Mouse (Mus musculus) limb, embryonic 14.5 days (tissue): ENCODE measurements around the gene Cep72. TPM values are rescaled to one million over a fixed set of nuclear protein-coding genes. Genes with fewer than 3 reads are reported as not detected.
"Not testable (repeated sequence)": the region's sequence is repeated elsewhere in the genome, so short reads cannot be mapped to it uniquely, and the experiment has no call there.

Experiments
- ATAC-seq: fragments of 200-750 bp; cut with Nextera tagmentation; 2 replicates; pipeline ENCODE4 v1.8.0; 2017; ENCODE audit warnings: low read depth, moderate number of reproducible peaks, moderate TSS enrichment; ENCODE audit not compliant: low FRiP score
- DNase-seq: peaks from one replicate; pipeline ENCODE4 v3.0.0-alpha.2; 2015; ENCODE audit warnings: low spot score
- H3K27ac ChIP-seq: fragments of 300-500 bp; sonication (generic); replicated peaks from 2 replicates; pipeline ENCODE4 v1.5.1; 2014; ENCODE audit warnings: low read depth, mild to moderate bottlenecking, low read length, moderate library complexity, mixed read lengths
- H3K27me3 ChIP-seq: fragments of 300-500 bp; sonication (generic); 2 replicates; pipeline ENCODE4 v1.6.1; 2014; ENCODE audit warnings: low read length, mixed read lengths; ENCODE audit not compliant: control insufficient read depth, insufficient read depth
- H3K36me3 ChIP-seq: fragments of 300-500 bp; sonication (generic); 2 replicates; pipeline ENCODE4 v1.6.1; 2014; ENCODE audit warnings: mild to moderate bottlenecking, low read length, moderate library complexity, mixed read lengths; ENCODE audit not compliant: control insufficient read depth, insufficient read depth
- H3K4me1 ChIP-seq: fragments of 300-500 bp; sonication (generic); 2 replicates; pipeline ENCODE4 v1.6.1; 2014; ENCODE audit warnings: antibody characterized with exemption, low read length, mixed read lengths; ENCODE audit not compliant: control insufficient read depth, insufficient read depth
- H3K4me2 ChIP-seq: fragments of 300-500 bp; sonication (generic); replicated peaks from 2 replicates; pipeline ENCODE4 v1.6.1; 2014; ENCODE audit warnings: low read depth, mild to moderate bottlenecking, low read length, moderate library complexity; ENCODE audit not compliant: severe bottlenecking
- H3K4me3 ChIP-seq: fragments of 300-500 bp; sonication (generic); replicated peaks from 2 replicates; pipeline ENCODE4 v1.5.1; 2014; ENCODE audit warnings: low read length
- H3K9ac ChIP-seq: fragments of 300-500 bp; sonication (generic); 2 replicates; pipeline ENCODE4 v1.6.1; 2014; ENCODE audit warnings: mild to moderate bottlenecking, low read depth, low read length, moderate library complexity; ENCODE audit not compliant: severe bottlenecking
- H3K9me3 ChIP-seq: fragments of 300-500 bp; sonication (generic); 2 replicates; pipeline ENCODE4 v1.6.1; 2016; ENCODE audit warnings: low read length; ENCODE audit not compliant: control insufficient read depth
- POLR2A ChIP-seq: fragments of 200-500 bp; IDR thresholded peaks from 2 replicates; pipeline ENCODE4 v1.8.0; 2012; ENCODE audit warnings: inconsistent platforms, mild to moderate bottlenecking, moderate library complexity, borderline replicate concordance; ENCODE audit not compliant: insufficient read depth, insufficient read length; ENCODE audit errors: extremely low read depth
- WGBS: fragments of 180-500 bp; shearing (Covaris S2); extraction: QIAGEN DNeasy Blood & Tissue Kit; methylation state at CpG from one replicate; pipeline ENCODE4 v1.1.7; 2014; 5-methylcytosine and 5-hydroxymethylcytosine counted together
- polyA plus RNA-seq, 2 experiments: library from polyadenylated mRNA; depleted of rRNA in 1 of 2; stranded (reverse) in 1 of 2; unstranded in 1 of 2; fragments of >200 nt; fragmentation: Nextera tagmentation in 1 of 2; extraction: Ambion mirVana in 1 of 2; gene quantifications; 2 replicates each; pipeline versions ENCODE4 v1.2.1 to v1.2.3; 2012 to 2014

The Cep72 gene
- polyA plus RNA-seq, 2 experiments = 11.2 to 13.6 TPM

DNA sequence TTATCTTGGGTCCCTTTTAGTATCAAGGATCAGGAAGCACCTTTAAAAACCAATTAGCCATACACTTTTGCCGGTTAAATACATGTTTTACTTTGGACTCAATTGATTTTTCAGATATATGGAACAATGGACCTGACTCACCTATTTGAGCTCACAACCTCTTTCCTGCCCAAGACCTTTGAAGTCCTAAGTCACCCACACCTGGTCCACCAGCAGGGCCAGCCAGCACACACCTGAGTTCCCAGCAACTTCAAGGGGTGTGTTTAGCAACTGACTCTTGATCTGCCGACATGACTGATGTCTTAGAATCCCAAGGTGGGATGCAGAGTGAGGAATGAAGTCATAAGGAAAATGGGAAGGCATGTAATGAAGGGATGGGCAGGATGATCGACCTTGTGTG, 9.6 kb upstream of the Cep72 start:
- no peak overlapping the region for H3K4me2 ChIP-seq
- no peak for DNase-seq
- no peaks in the 10 kb centered on the region for H3K27me3 ChIP-seq
- H3K36me3 ChIP-seq = no peaks in the 10 kb centered on the region
- no peak overlapping the region for H3K4me3 ChIP-seq
- ATAC-seq = no peak
- WGBS = 60% methylated on average over 3 of the region's 3 CpGs
- H3K27ac ChIP-seq = no peak overlapping the region
- TF ChIP-seq POLR2A = no peak
- H3K4me1 ChIP-seq = no peaks in the 10 kb centered on the region
- no peaks in the 10 kb centered on the region for H3K9me3 ChIP-seq
- no peak overlapping the region for H3K9ac ChIP-seq

- H3K4me2 ChIP-seq, H3K9ac ChIP-seq, DNase-seq, H3K9me3 ChIP-seq, H3K27ac ChIP-seq, H3K36me3 ChIP-seq, H3K27me3 ChIP-seq, H3K4me3 ChIP-seq, ATAC-seq, H3K4me1 ChIP-seq: not testable (repeated sequence)
- 83% methylated on average over 1 of the region's 1 CpGs for WGBS
Observed at GRCm38 (mm10) chr13:74071244-74071643, 9.1 kb upstream of the Cep72 start.

GRCm38 (mm10) chr13:74066576-74066975, 4.5 kb upstream of the Cep72 start:
- Histone ChIP-seq H3K27me3 (no peaks in the 10 kb centered on the region), H3K27ac (no peak overlapping the region), H3K9ac (no peak overlapping the region), H3K4me1 (no peaks in the 10 kb centered on the region), H3K36me3 (no peaks in the 10 kb centered on the region), H3K4me3 (no peak overlapping the region), H3K9me3 (no peaks in the 10 kb centered on the region), H3K4me2 (no peak overlapping the region)
- DNase-seq (no peak), ATAC-seq (no peak)
- no peak for TF ChIP-seq POLR2A
- 83% methylated on average over 1 of the region's 1 CpGs for WGBS

DNA sequence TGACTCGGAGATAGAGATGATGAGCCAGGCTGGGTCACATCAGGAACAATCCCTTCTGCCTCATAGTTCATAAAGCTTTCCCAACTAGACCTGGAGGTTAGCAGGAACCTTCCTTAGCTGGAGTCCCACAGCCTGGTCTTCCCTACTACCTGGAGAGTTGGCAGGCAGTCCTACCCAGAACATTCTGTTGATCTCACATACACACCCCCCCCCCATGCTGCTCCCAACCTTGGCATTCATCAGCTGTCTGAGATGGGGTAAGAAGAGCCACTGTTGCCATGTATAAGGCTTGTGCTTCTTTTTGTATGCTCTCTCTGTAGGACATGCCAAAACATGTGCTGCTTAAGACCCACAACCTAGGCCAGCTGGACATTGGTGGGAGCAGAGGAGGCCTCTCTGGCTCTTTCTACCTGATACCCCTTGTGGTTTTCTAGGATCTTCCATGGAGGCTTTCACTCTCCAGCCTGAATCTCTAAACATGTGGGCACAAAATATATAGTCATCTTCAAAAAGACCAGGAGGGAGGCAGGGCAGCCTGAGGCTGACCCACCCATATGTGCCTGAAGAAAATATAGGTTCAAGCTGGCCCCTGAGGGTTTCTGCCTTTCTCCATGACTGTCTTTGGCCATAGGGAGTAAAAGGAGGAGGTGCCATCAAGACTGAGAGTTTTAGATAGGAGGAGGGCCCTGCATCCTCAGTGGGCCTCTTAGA, 1.4 kb upstream of the Cep72 start:
- no peaks in the 10 kb centered on the region for H3K27me3 ChIP-seq
- no peaks in the 10 kb centered on the region for H3K4me1 ChIP-seq
- DNase-seq (no peak), ATAC-seq (no peak)
- no peak overlapping the region for H3K4me2 ChIP-seq
- H3K27ac ChIP-seq = no peak overlapping the region
- no peaks in the 10 kb centered on the region for H3K9me3 ChIP-seq
- H3K4me3 ChIP-seq = no peak overlapping the region
- no peaks in the 10 kb centered on the region for H3K36me3 ChIP-seq
- 81% methylated on average over 1 of the region's 1 CpGs for WGBS
- H3K9ac ChIP-seq = no peak overlapping the region
- TF ChIP-seq POLR2A = no peak

DNA sequence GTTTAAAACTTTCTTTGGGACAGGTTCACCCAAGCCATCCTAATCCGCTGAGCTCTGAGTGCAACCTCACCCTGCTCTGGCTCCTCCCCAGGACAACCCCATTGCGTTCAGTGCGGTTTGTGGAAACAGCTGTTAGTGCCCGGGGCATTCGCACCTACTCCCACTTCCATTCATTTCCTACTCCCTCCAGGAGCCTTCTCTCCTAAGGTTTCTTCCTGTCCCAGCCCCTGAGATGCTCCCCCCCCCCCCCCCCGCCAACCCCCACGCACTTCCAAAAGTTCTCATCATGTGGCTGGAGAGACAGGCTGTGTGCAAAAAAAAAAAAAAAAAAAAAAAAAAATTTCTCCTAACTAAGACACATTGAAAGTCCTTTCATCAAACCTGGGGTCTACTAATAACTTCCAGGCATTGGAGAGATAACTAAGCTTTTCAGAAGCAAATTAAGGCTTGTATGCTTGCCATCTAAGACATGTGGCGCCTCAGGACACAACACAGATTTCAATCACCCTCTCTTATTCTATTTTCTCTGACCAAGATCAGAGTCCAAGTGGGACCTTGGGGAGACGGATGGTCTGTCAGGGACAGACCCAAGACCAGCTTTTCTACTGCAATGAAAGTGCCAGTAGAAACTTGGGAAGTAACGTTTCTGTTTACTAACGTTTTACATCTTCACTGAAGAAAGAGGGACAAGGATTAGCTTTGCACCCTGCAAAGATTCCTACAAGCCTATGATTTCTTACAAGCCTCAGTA, 454 bp upstream of the Cep72 start:
- Histone ChIP-seq H3K4me2 (peak overlapping the region; percentile 54), H3K36me3 (peaks cover 7% of the 10 kb centered on the region), H3K27ac (peak overlapping the region; percentile 81), H3K4me1 (no peaks in the 10 kb centered on the region), H3K9ac (peak overlapping the region; percentile 84; the same call in 1 of the 2 replicates), H3K9me3 (no peaks in the 10 kb centered on the region), H3K27me3 (no peaks in the 10 kb centered on the region), H3K4me3 (peak overlapping the region; percentile 77)
- WGBS = 24% methylated on average over 10 of the region's 11 CpGs
- TF ChIP-seq POLR2A = no peak
- ATAC-seq (no peak), DNase-seq (no peak)
